7 mouse cellular contexts compared by ENCODE assay signal in genomic region chr7:98308607-98309218, GRCm38 (mm10). TPM values are rescaled to one million over a fixed set of nuclear protein-coding genes. Genes with fewer than 3 reads are reported as not detected.
A peak's percentile ranks its signal among the peaks of the same experiment; 100 is the strongest.
DNase-seq lines count a peak whose midpoint lies in the region; ATAC-seq lines count a peak whose summit lies in the region.

No protein-coding gene starts in this region.

- H3K4me3 ChIP-seq in lung, embryonic 15.5 days = peak overlapping the region; percentile 74
- peak overlapping the region; percentile 86 for H3K4me3 ChIP-seq in heart, embryonic 15.5 days
- peak overlapping the region; percentile 91 for H3K4me3 ChIP-seq in liver, embryonic 16.5 days (ENCODE audit: low read depth, low read length)

- WGBS in lung, embryonic 15.5 days = 0% methylated on average over 33 of the region's 33 CpGs
- 0% methylated on average over 33 of the region's 33 CpGs for WGBS in heart, embryonic 15.5 days
- under 1% methylated on average over 33 of the region's 33 CpGs for WGBS in liver, embryonic 16.5 days (ENCODE audit: insufficient replicate concordance)

- H3K36me3 ChIP-seq in lung, embryonic 15.5 days = no peaks in the 10 kb centered on the region
- no peaks in the 10 kb centered on the region for H3K36me3 ChIP-seq in heart, embryonic 15.5 days
- H3K36me3 ChIP-seq in liver, embryonic 16.5 days (ENCODE audit: control insufficient read depth, insufficient read depth) = no peaks in the 10 kb centered on the region

- no peak for DNase-seq in lung, adult 18-20 months
- peak; percentile 48 for DNase-seq in c-Kit-negative CD71-positive TER-119-positive erythroid progenitor cells, embryonic 14.5 days (ENCODE audit: low read depth, low spot score)
- no peak for DNase-seq in T-cell, adult 2 months (ENCODE audit: low spot score)
- DNase-seq in adrenal gland, postnatal 10 days = no peak

- peaks cover 14% of the 10 kb centered on the region; the same call in 1 of the 2 replicates for H3K4me1 ChIP-seq in lung, embryonic 15.5 days
- peaks cover 11% of the 10 kb centered on the region for H3K4me1 ChIP-seq in heart, embryonic 15.5 days (replicated peaks)
- peaks cover 5% of the 10 kb centered on the region for H3K4me1 ChIP-seq in liver, embryonic 16.5 days (ENCODE audit: control insufficient read depth, low read depth, low read length)

- H3K27me3 ChIP-seq in lung, embryonic 15.5 days = no peaks in the 10 kb centered on the region
- 0 out of 2 replicates have a peak, but pooled peaks cover 2% of the 10 kb centered on the region for H3K27me3 ChIP-seq in heart, embryonic 15.5 days
- no peaks in the 10 kb centered on the region; the same call in 1 of the 2 replicates for H3K27me3 ChIP-seq in liver, embryonic 16.5 days (ENCODE audit: control insufficient read depth, insufficient read depth, low read depth, low read length)

- peak; percentile 54; the same call in 1 of the 2 replicates for ATAC-seq in lung, embryonic 15.5 days (ENCODE audit: borderline replicate concordance, extremely low read depth, low FRiP score, low TSS enrichment)
- peak; percentile 53 for ATAC-seq in heart, embryonic 15.5 days (replicated peaks; ENCODE audit: insufficient number of reproducible peaks, insufficient read depth, low FRiP score, low read depth)
- peak; percentile 63 for ATAC-seq in liver, embryonic 16.5 days (ENCODE audit: low read depth)

- H3K27ac ChIP-seq in lung, embryonic 15.5 days = 0 out of 2 replicates have a peak overlapping the region, but pooled peaks have one; percentile 18
- H3K27ac ChIP-seq in heart, embryonic 15.5 days = peak overlapping the region; percentile 80
- H3K27ac ChIP-seq in liver, embryonic 16.5 days (ENCODE audit: low read length) = peak overlapping the region; percentile 80

- H3K9me3 ChIP-seq in lung, embryonic 15.5 days = no peaks in the 10 kb centered on the region
- H3K9me3 ChIP-seq in heart, embryonic 15.5 days (replicated peaks) = no peaks in the 10 kb centered on the region
- H3K9me3 ChIP-seq in liver, embryonic 16.5 days (replicated peaks; ENCODE audit: control insufficient read depth, low read length) = no peaks in the 10 kb centered on the region

- peak overlapping the region; percentile 87 for H3K9ac ChIP-seq in lung, embryonic 15.5 days
- peak overlapping the region; percentile 86 for H3K9ac ChIP-seq in heart, embryonic 15.5 days
- peak overlapping the region; percentile 97 for H3K9ac ChIP-seq in liver, embryonic 16.5 days (ENCODE audit: low read depth, low read length)

- peak overlapping the region; percentile 92 for H3K4me2 ChIP-seq in lung, embryonic 15.5 days
- H3K4me2 ChIP-seq in heart, embryonic 15.5 days = peak overlapping the region; percentile 89
- H3K4me2 ChIP-seq in liver, embryonic 16.5 days (ENCODE audit: low read depth, low read length) = peak overlapping the region; percentile 88

RNA-seq across cellular contexts. Expression of gene Acer3, which starts 12.3 kb away (rescaled TPM):
- polyA plus RNA-seq in lung, embryonic 15.5 days (2015; fragmentation: Nextera tagmentation; extraction: Ambion mirVana) = 26.0 and 28.3 TPM in 2 replicates
- polyA plus RNA-seq in heart, embryonic 15.5 days (2015; fragmentation: Nextera tagmentation; extraction: Ambion mirVana) = 16.2 and 16.9 TPM in 2 replicates
- polyA plus RNA-seq in liver, embryonic 16.5 days (2015; fragmentation: Nextera tagmentation; extraction: Ambion mirVana) = 22.6 and 23.2 TPM in 2 replicates
- 10 to 100 TPM; 18.4 to 20.7 TPM for total RNA-seq in adrenal gland, postnatal 10 days (2021)

RNA-seq across cellular contexts. Expression of gene Tsku, which starts 52.4 kb away (rescaled TPM):
- polyA plus RNA-seq in lung, embryonic 15.5 days (2015; fragmentation: Nextera tagmentation; extraction: Ambion mirVana) = 9.0 and 9.1 TPM in 2 replicates
- polyA plus RNA-seq in heart, embryonic 15.5 days (2015; fragmentation: Nextera tagmentation; extraction: Ambion mirVana) = 4.6 and 6.1 TPM in 2 replicates
- 1.9 and 2.4 TPM in 2 replicates for polyA plus RNA-seq in liver, embryonic 16.5 days (2015; fragmentation: Nextera tagmentation; extraction: Ambion mirVana)
- total RNA-seq in adrenal gland, postnatal 10 days (2021) = 1 to 10 TPM; 7.0 to 7.2 TPM

Comparison
In these comparisons a context has a peak if more than half of its experiments do, and no peak if none do; other contexts are left out.
1. H3K27ac ChIP-seq: peak in every context shown above with its lines; median percentile 80 in heart, embryonic 15.5 days; 80 in liver, embryonic 16.5 days; 18 in lung, embryonic 15.5 days.